Mouse (Mus musculus) heart, embryonic 10.5 days (tissue): ENCODE results near the gene Dkk2. TPM values are rescaled to one million over a fixed set of nuclear protein-coding genes. Genes with fewer than 3 reads are reported as not detected.
A peak's percentile ranks its signal among the peaks of the same experiment; 100 is the strongest.
"Not testable (repeated sequence)": the region's sequence is repeated elsewhere in the genome, so short reads cannot be mapped to it uniquely, and the experiment has no call there.

ENCODE experiments used
- DNase-seq: peaks from one replicate; pipeline ENCODE4 v3.0.0-alpha.2; 2017; ENCODE audit warnings: low spot score
- H3K27ac ChIP-seq: fragments of 300-500 bp; sonication (generic); 2 replicates; pipeline ENCODE4 v1.5.1; 2016; ENCODE audit warnings: mild to moderate bottlenecking
- H3K27me3 ChIP-seq: fragments of 300-500 bp; sonication (generic); 2 replicates; pipeline ENCODE4 v1.6.1; 2016; ENCODE audit warnings: mild to moderate bottlenecking; ENCODE audit not compliant: poor library complexity, insufficient read depth, severe bottlenecking
- H3K36me3 ChIP-seq: fragments of 300-500 bp; sonication (generic); 2 replicates; pipeline ENCODE4 v1.6.1; 2016; ENCODE audit warnings: mild to moderate bottlenecking, moderate library complexity
- H3K4me1 ChIP-seq: fragments of 300-500 bp; sonication (generic); 2 replicates; pipeline ENCODE4 v1.6.1; 2016; ENCODE audit warnings: mild to moderate bottlenecking
- H3K4me3 ChIP-seq: fragments of 300-500 bp; sonication (generic); 2 replicates; pipeline ENCODE4 v1.5.1; 2016; ENCODE audit warnings: mild to moderate bottlenecking, moderate library complexity
- H3K9me3 ChIP-seq: fragments of 300-500 bp; sonication (generic); 2 replicates; pipeline ENCODE4 v1.6.1; 2016; ENCODE audit warnings: mild to moderate bottlenecking, moderate library complexity
- WGBS: fragments of 180-500 bp; shearing (Covaris S2); methylation state at CpG from one replicate; pipeline ENCODE4 v1.1.7; 2016; 5-methylcytosine and 5-hydroxymethylcytosine counted together
- polyA plus RNA-seq: library from polyadenylated mRNA; unstranded; fragments of >200 nt; fragmentation: Nextera tagmentation; extraction: Ambion mirVana; gene quantifications from 2 replicates; pipeline ENCODE4 v1.2.1, GENCODE M21; 2016

Dkk2 gene
- 3.0 and 7.7 TPM in 2 replicates for polyA plus RNA-seq

DNA sequence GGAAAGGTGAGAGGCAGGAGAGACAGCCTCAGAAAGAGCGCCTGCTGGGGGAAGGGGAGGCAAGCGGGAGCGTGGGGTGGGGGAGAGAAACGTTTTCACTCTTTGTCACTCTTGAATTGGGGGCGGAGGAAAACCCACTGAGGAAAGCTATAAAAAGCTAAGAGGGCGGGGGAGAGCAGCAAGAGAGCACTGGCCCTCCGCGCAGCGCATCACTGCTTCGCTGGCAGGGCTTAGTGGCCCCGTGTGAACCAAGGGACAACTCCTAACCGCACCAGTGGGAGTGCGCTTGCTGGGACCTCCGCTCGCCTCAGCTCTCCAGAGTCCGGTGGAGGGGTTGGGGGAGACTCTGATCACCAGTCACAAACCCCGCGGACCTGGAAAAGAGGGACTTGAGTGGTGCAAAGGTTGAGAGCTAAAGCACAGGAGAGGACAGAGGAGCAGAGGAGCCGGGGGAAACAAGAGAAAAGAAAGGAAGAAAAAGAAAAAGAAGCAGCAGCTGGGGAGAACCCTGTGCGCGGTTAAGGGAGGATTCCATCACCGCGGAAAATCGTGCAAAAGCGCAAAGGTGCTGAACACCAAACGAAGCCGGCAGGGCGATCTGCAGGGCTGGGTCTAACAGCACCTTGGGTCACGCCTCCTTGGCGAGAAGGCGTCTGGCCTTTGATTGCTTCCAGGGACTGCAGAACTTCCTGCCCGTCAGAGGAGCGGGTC, at the start of gene Dkk2:
Gene Dkk2 (plus strand): TSS at position 181 of the 711 bp plus-strand sequence.
- whole genome bisulfite sequencing: under 1% methylated on average over 33 of the region's 33 CpGs
- peaks cover 33% of the 10 kb centered on the region for H3K4me1 ChIP-seq
- H3K27ac ChIP-seq: peak within 1 kb of the TSS; percentile 44
- no peaks in the 10 kb centered on the region for H3K9me3 ChIP-seq
- peaks cover 28% of the 10 kb centered on the region for H3K27me3 ChIP-seq
- H3K36me3 ChIP-seq: no peaks in the 10 kb centered on the region
- no peak for DNase-seq
- peak within 1 kb of the TSS; percentile 64 for H3K4me3 ChIP-seq

DNA sequence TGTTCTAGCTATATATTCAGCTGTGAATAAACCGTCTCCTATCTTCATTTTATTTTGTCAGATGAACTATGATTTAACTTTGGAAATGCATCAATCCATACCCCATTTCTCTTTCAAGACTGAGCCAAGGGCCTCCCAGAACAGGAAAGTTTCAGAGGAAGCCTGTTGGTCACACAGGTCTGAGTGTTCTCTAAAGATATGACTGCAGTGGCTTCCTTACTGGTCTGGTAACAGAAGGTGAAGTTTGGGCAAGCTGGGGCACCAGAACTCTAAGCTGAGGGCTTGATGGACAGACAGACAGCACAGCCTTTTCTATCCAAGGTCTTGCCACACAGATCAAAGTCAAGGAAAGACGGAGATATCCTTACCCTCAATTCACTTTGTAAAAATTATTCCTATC, 48.4 kb upstream of the Dkk2 start:
- H3K9me3 ChIP-seq: no peaks in the 10 kb centered on the region
- 81% methylated on average over 2 of the region's 2 CpGs for WGBS
- H3K27ac ChIP-seq: no peak overlapping the region
- H3K36me3 ChIP-seq: no peaks in the 10 kb centered on the region
- no peak for DNase-seq
- H3K4me1 ChIP-seq: peaks cover 5% of the 10 kb centered on the region
- H3K4me3 ChIP-seq: no peak overlapping the region
- no peaks in the 10 kb centered on the region for H3K27me3 ChIP-seq

DNA sequence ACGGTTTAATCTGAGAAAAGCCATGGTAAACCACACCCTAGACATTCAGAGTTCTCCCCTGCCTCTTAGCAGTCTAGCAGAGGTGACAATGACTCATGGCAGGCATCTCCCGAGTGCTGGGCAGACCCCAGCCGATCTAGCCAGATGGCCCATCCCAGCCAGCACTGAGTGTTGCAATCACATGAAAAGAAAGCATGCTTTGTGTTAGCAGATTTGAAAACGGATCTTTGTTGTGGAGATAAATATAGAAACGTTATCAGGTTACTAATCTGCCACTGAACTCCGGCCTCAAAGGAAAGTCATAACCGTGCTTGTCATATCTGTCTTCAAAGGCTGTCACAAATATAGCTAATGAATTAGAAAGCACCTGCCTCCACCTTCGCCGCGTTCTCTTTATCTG, 47.4 kb upstream of the Dkk2 start:
- no peak for DNase-seq
- Histone ChIP-seq H3K4me3 (no peak overlapping the region), H3K27ac (peak overlapping the region; percentile 69; the same call in 1 of the 2 replicates), H3K4me1 (peaks cover 5% of the 10 kb centered on the region), H3K9me3 (no peaks in the 10 kb centered on the region), H3K36me3 (no peaks in the 10 kb centered on the region), H3K27me3 (no peaks in the 10 kb centered on the region)
- WGBS: 45% methylated on average over 10 of the region's 10 CpGs

DNA sequence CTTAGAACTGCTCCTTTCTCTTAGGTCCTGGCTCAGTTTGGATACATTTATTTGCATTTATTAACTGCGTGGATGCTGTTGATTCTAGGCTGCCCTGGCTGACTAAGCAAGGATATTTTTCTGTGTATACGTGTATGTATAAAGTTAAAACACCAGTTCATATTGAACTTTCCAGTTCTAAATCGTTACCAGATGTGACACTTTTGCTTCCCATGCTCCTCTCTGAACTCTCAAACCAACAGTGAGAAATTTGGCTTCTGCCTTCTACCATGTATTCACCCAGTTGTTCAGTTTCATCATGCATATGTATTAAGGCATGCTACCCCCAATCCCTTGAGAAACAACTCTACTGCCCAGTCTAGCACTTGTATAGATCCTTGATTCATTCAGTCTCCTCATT, 45.0 kb upstream of the Dkk2 start:
- peaks cover 5% of the 10 kb centered on the region for H3K4me1 ChIP-seq
- no peaks in the 10 kb centered on the region for H3K27me3 ChIP-seq
- H3K27ac ChIP-seq: no peak overlapping the region
- no peaks in the 10 kb centered on the region for H3K9me3 ChIP-seq
- DNase-seq: no peak
- H3K4me3 ChIP-seq: no peak overlapping the region
- no peaks in the 10 kb centered on the region for H3K36me3 ChIP-seq
- 77% methylated on average over 3 of the region's 3 CpGs for WGBS

DNA sequence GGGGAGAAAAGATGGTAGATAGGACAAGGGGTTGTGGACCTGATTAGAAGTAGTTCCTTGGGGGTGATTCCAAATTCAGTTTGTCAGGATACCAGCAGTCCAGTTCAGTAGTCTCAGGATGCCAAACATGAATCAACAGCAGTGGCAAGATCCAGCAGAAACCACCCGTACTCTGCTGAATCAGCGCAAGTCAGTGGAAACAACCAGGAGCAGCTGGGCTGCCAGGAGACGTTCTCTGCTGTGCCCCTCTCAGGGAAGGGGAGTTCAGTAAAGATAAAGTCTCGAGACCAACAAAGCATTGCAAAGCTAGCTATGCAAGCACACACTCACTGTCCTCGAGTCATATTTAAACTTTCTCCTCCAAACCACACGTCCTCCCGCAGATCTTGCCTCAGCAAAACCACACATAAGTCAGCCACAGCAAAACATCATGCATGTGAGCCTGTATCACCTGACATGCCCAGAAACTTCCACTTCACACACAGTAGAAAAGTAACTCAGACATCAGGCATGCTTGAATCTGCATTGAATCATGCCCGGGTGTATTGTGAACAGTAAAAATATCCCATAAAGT, 34.1 kb upstream of the Dkk2 start:
- Histone ChIP-seq H3K27me3 (no peaks in the 10 kb centered on the region), H3K27ac (no peak overlapping the region), H3K4me3 (no peak overlapping the region), H3K9me3 (no peaks in the 10 kb centered on the region), H3K36me3 (no peaks in the 10 kb centered on the region), H3K4me1 (0 out of 2 replicates have a peak, but pooled peaks cover under 1% of the 10 kb centered on the region)
- WGBS: 80% methylated on average over 8 of the region's 8 CpGs
- DNase-seq: no peak

DNA sequence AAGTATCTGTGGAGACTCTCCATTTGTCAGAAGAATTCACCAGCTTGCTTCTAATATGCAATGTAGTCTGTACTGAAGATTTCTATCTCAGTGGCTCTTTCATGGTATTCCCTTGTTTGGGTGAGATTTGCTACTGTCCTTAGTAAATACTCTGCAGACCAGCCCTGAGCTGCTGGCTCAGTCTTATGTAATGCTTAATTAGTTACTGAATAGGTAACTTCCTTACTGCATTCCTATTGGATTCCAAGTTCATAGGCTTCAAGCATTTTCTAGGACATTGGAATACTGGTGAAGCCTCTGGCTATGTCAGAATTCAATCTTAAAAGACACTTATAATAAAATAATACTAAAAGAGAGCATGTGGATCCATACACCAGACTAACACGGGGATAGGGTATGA, 22.3 kb upstream of the Dkk2 start:
- H3K4me1 ChIP-seq, H3K27me3 ChIP-seq, DNase-seq, H3K4me3 ChIP-seq, H3K27ac ChIP-seq, H3K9me3 ChIP-seq, H3K36me3 ChIP-seq: not testable (repeated sequence)
- WGBS: 73% methylated on average over 1 of the region's 1 CpGs

DNA sequence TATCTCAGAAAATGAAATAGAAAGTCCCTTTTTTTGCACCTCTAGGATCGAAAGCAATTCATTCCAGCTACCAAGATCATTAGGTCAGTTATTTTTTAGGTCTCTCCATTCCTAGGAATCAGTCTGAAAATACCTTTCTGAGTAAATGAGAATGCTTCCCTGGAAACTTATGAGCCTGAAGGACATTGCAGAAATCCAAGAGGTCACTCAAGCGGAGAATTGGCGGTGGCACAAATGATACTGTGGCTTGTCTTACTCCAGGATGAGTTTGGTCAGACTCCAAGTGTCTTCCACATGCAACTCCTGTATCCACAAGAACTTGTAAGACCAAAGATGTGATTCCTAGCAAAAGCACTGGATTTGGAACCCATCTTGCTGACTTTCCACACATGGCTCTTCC, 21.7 kb upstream of the Dkk2 start:
- Histone ChIP-seq H3K4me1 (peaks cover 6% of the 10 kb centered on the region; the same call in 1 of the 2 replicates), H3K4me3 (no peak overlapping the region), H3K27ac (no peak overlapping the region), H3K36me3 (no peaks in the 10 kb centered on the region), H3K27me3 (no peaks in the 10 kb centered on the region), H3K9me3 (no peaks in the 10 kb centered on the region)
- no peak for DNase-seq
- WGBS: 90% methylated on average over 3 of the region's 3 CpGs

DNA sequence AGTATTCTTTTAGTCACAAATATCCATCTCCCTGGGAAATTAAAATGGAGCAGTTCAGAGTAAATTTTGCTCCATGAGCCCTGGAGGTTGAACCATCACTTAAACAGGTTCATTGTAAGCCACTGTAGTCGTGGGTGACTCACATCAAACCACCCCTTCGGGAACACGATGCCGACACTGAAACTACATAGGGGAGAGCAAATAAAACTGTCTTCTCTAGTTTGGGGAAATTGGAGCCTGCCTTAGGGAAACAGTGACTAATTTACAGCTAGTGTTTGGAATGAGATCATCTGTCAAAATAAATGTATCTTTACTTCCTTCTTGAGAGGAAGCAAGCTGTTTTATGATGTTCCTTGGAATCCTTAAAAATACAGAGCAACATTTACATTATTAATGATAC, 21.1 kb upstream of the Dkk2 start:
- WGBS: 65% methylated on average over 4 of the region's 4 CpGs
- no peak for DNase-seq

DNA sequence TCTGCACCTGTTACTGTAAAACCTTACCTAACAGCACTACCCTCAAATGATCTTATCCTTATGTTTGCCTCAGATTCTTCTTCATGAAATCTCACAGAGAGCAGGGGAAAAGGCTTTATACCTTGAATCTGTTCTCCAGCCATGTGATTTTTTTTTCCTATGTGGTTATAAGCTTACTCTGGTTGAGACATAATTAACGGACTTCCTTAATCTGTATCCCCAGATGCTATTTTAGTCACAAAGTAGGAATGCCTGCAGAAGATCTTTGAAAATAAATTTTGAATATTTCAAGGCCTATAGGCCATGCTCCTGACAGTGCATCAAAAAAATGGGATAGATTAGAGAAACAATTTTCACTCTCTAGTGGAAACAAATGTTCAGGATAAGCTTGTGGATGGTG, 20.2 kb upstream of the Dkk2 start:
- DNase-seq: no peak
- 77% methylated on average over 1 of the region's 1 CpGs for WGBS
- H3K4me3 ChIP-seq: no peak overlapping the region
- no peaks in the 10 kb centered on the region for H3K9me3 ChIP-seq
- no peak overlapping the region for H3K27ac ChIP-seq
- H3K36me3 ChIP-seq: no peaks in the 10 kb centered on the region
- H3K4me1 ChIP-seq: peaks cover 6% of the 10 kb centered on the region; the same call in 1 of the 2 replicates
- no peaks in the 10 kb centered on the region for H3K27me3 ChIP-seq

More for the DNA sequence above, 21.1 kb upstream of the Dkk2 start:
- Histone ChIP-seq H3K9me3 (no peaks in the 10 kb centered on the region), H3K27ac (no peak overlapping the region), H3K4me3 (no peak overlapping the region), H3K36me3 (no peaks in the 10 kb centered on the region), H3K27me3 (no peaks in the 10 kb centered on the region), H3K4me1 (peaks cover 6% of the 10 kb centered on the region; the same call in 1 of the 2 replicates)

DNA sequence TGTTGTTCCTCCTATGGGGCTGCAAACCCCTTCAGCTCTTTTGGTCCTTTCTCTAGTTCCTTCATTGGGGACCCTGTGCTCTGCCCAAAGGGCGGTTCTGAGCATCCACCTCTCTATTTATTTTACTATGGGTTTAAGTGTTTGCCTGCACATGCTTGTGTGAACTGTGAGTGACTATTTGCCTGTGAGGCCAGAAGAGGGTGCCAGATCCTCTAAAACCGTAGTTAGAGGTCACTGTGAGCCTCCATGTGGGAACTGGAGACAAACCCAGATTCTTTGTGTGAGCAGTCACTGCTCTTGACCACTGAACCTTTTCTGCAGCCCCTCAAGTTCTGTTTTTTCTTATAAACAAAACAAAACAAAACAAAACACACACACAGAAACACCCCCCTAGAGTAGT, 14.1 kb upstream of the Dkk2 start:
- Histone ChIP-seq H3K27me3 (no peaks in the 10 kb centered on the region), H3K4me3 (no peak overlapping the region), H3K27ac (no peak overlapping the region), H3K9me3 (no peaks in the 10 kb centered on the region), H3K36me3 (no peaks in the 10 kb centered on the region), H3K4me1 (no peaks in the 10 kb centered on the region)
- 47% methylated on average over 2 of the region's 2 CpGs for WGBS
- no peak for DNase-seq

DNA sequence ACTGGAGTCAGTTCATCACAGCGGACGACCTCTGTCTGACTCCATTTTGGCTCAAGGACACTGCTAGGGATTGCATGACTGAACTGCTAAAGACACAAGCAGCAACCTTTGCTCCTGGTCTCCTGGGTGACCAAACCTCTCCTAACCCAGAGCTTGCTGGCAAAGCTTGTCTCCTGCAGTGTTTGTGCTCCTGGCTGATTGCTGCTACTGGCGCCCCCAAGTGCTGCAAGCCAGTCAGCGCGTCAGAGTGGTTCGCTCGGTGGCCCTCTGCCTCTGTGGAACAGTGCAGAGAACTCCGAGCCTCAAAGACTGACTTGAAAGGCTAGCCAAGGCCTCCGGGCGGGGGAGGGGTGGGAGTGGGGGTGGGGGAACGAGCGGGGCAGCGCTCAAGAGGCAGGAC, 1.1 kb upstream of the Dkk2 start:
- H3K4me1 ChIP-seq: peaks cover 33% of the 10 kb centered on the region
- H3K9me3 ChIP-seq: no peaks in the 10 kb centered on the region
- peak; percentile 88 for DNase-seq
- H3K27me3 ChIP-seq: peaks cover 28% of the 10 kb centered on the region
- 5% methylated on average over 13 of the region's 13 CpGs for WGBS
- peak overlapping the region; percentile 64 for H3K4me3 ChIP-seq
- no peaks in the 10 kb centered on the region for H3K36me3 ChIP-seq
- H3K27ac ChIP-seq: peak overlapping the region; percentile 44

DNA sequence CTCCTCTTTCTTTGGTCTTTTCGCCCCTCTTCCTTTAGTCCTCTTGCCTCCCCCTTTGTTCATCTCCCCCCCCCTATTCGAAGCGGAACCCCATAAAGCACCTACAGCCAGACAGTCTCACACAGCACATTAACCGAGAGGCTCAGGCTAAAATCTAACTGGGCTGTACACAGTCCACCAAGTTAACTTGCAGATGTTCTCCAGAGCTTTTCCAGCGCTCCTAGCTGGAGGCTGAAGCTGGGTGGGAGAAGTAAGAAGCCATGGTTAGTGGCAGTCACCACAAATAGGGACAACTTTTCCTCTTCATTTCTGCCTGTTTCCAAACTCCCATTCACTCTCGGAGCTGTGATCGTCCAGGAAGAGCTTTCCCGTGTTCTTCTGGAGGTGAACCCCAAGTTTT, 412 bp upstream of the Dkk2 start:
- Histone ChIP-seq H3K27ac (peak overlapping the region; percentile 44; the same call in 1 of the 2 replicates), H3K9me3 (no peaks in the 10 kb centered on the region), H3K27me3 (peaks cover 28% of the 10 kb centered on the region), H3K36me3 (no peaks in the 10 kb centered on the region), H3K4me3 (peak overlapping the region; percentile 64), H3K4me1 (peaks cover 33% of the 10 kb centered on the region)
- 7% methylated on average over 8 of the region's 8 CpGs for WGBS
- DNase-seq: no peak

DNA sequence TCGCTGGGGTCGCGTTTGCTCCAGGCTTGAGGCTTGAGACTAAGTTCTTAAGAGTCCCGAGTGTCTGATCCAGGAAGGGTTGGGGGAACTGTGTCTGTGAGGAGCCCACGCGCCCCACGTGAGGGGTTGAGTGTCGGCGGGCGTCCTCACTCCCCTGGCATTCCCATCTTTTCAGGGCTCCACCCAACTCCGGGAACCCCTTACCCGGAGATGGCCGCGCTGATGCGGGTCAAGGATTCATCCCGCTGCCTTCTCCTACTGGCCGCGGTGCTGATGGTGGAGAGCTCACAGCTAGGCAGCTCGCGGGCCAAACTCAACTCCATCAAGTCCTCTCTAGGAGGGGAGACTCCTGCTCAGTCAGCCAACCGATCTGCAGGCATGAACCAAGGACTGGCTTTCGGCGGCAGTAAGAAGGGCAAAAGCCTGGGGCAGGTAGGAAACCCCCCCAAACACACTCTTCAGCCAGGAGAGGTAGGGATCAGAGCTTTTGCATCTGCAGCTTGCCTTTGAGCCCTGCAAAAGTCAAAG, 795 bp downstream of the Dkk2 start:
- Histone ChIP-seq H3K27me3 (peaks cover 28% of the 10 kb centered on the region), H3K9me3 (no peaks in the 10 kb centered on the region), H3K36me3 (no peaks in the 10 kb centered on the region), H3K4me3 (peak overlapping the region; percentile 64), H3K27ac (no peak overlapping the region; the same call in 1 of the 2 replicates), H3K4me1 (peaks cover 33% of the 10 kb centered on the region)
- under 1% methylated on average over 23 of the region's 23 CpGs for WGBS
- no peak for DNase-seq
